Mouse (Mus musculus) adrenal gland, adult 8-10 months (tissue): ENCODE results near the gene Fuk. TPM values are rescaled to one million over a fixed set of nuclear protein-coding genes. Genes with fewer than 3 reads are reported as not detected.
"Not testable (repeated sequence)": the region's sequence is repeated elsewhere in the genome, so short reads cannot be mapped to it uniquely, and the experiment has no call there.

Experiments used
- DNase-seq: peaks from one replicate; pipeline ENCODE4 v3.0.0; 2022
- total RNA-seq, 4 experiments: library from RNA; stranded (reverse); gene quantifications; 2 replicates each; pipeline ENCODE4 v1.2.4; 2022

Gene Fuk
- total RNA-seq: 10 to 100 TPM; 11.1 to 19.0 (median 15.8) TPM

DNA sequence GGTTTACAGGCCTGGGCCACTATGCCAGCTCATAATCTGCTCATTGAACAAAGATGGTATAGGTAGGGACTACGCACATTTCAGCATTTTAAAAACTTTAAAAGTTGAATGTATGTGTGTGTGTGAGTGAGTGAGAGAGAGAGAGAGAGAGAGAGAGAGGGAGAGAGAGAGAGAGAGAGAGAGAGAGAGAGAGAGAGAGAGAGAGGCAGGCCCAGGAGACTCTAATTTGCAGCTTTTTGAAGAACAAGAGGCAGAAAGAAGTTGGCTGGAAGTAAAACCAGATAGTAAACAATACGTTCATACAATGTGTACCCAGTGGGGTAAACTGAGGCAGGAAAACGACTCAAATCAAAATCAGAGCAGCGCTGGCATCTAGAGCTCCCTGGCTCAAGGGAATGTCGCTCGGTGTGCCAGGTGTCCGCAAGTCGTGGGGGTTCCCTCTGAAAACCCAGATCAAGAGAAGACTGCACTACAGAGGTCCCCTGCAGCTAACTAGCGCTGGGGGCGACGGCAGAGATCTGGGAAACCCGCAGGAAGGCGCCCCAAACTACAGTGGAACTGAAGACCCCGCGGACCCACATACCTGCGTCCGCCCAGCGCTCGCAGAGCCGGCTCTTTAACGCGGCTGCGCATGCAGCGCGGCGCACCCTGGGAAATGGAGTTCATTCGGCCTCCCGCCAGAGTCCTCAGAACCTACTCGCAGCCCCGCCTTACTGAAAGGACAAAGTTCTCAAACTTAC, at the start of gene Fuk:
Gene Fuk (minus strand): TSS at position 650 of the 740 bp plus-strand sequence.
- peak; percentile 68 for DNase-seq

DNA sequence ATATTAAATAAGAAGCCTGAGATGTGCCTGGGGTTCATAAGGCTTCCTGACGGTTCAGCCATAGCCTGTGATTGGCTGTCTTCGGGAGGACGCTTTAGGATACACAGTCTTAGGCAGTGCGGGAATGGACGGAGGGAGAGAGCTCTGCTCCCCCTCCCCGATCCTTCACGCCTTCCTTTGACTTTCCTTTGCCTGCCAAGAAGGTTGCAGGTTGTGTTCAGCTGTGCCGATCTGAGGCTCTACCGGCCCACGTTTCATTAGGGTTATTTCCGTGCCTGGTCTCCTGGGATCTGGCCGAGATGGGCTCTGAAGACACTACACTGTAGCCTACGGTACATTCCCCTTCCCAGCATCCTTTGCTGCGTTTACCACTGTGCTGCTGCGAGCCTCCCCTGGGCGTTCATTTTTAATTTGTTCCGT, 47.8 kb upstream of the Fuk start:
- DNase-seq: no peak

DNA sequence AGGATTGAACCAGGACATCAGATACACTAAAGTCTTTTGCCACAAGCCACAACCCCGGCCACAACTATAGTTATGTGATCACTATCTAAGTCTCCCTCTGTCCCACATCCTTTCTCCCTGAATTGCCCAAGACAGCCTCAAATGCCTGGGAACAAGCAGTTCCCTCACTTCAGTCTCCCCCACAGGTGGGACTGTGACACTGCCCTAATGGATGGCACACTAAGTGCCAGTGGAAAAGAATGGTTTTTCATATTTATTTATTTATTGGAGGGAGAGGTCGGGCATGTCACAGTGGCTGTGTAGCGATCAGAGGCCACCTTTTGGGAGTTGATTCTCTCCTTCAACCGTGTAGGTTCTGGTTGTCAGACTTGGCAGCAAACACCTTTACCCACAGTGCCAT, 43.4 kb upstream of the Fuk start:
- DNase-seq: no peak

DNA sequence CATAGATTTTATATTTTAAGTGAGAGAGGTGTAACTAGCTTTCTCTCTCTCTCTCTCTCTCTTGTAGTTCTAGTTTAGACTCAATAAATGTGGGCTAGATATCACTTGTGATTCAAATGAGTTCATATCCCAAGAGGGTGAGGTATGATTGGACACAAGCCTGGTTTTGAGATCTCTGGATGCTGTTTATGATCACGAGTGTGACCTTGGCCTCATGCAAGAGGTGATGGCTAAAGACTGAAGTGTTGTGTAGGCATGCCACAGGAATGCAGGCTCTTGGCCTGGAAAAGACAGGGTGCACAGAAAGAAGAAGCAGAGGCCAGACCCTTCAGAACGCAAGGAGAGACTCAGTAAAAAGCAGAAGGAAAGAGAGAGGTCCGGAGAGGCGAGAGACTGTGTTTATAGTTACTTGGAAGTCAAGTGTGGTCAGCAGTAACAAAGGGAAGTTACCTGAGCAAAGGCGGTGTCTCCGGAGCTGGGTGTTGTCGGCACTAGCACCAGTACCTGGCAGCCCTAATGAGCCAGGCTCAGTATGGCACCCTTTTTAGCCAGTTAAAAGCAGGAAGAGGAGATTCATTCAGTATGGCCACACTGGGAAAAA, 42.1 kb upstream of the Fuk start:
- no peak for DNase-seq

DNA sequence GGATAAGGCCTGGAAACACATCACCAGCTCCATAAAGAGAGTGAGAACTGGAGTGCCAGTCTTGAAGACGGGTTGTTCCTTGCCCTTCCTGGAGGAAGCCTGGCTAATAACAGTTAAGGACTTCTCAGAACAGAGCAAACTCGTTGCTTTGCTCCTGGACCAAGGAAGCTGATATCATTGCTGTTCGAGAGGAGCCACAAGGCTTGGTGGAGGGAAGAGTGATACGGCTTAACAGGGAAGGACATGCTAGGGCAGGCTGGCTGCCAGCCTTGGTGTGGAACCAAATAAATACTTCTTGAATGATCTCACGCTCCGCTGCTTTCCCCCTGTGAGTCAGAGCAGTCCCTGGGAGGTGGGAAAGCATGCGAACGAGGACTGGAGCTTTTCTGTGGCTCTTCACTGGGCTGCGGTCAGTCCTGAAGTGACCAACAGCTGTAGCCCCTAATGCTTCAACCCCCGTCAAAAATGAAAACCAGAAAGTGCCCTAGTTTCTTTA, 39.2 kb upstream of the Fuk start:
- DNase-seq: peak; percentile 80

DNA sequence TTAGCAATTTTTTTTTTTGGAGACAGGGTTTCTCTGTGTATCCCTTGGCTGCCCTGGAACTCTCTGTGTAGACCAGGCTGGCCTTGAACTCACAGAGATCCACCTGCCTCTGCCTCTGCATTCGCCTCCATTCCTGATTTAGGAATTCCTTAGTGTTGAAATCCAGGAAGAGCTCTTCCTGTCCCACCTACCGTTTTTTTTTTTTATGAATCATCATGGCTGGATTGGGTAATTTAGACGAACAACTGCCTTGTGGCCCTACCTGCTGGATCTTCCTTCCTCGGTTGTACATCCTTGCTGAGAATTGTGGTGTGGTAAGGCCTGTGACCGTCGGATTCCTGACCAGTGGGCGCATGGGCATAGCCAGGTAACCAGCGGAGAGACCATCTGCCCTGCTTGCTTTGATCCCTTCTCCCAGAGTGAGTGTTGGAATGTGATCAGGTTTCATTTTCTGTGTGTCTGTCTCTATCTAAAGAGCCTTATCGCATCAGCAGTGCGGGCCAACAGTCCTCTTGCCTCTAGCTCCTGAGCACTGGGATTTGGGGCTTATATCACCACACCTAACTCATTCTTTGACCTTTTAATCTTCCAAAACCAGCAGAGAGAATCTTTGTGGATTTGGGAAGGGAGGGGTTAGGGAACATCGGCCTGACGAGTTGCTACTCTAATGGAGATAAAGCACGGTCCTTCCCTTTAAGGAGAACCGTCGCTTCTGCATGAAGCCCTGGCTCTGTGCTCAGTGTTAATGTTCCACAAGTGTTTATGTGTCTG, 38.6 kb upstream of the Fuk start:
- no peak for DNase-seq

DNA sequence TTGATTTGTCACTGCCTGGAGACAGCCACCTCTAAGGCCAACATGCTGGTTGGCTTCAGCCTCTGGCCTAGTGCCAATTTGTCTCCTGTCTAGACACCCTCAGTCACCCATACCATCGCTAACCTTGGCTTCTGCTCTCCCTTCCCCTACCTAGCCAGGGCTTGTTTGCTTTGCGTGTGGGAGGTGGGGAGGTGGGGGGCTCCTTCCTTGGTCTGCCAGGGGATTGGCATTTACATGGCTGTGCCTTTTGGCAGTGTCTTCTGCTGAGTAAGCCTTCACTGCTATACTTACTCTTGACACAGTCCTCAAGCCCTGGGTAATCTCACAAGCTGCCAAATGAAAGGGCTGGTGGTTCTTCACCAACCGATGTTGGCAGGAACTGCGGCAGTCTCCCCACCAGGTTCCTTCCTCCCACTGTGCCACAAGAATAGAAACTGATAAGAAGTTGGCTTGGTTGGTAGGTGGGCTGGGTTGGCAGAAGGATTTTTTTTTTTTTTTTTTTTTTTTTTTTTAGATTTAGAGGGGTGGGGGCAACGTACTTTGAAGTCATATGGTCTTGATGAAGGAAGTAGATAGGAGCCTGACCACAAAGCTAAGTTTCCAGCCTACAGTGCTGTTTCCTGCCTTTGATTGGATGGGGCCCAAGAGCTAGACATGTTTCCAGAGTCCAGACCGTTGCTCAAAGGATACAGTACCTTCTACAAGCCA, 36.7 kb upstream of the Fuk start:
- DNase-seq: peak; percentile 32

DNA sequence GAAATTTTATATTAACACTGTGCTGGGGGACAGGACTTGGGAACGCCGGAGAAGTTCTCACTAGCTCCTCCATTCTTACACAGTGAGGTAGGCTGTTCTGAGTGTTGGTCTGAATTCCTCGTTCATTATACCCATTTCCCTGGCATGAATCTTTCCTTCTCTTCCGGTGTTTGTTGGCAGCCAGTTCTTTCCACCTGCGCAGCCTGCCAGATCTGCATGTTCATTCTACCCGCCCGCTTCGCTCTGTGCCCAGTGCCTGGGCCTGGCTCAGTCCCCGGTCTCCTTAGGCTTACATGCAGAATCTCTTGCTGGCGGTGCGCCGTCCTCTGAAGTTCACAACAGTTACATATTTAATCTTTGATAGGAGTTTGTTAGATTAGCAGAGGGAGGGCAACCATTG, 33.9 kb upstream of the Fuk start:
- DNase-seq: no peak

DNA sequence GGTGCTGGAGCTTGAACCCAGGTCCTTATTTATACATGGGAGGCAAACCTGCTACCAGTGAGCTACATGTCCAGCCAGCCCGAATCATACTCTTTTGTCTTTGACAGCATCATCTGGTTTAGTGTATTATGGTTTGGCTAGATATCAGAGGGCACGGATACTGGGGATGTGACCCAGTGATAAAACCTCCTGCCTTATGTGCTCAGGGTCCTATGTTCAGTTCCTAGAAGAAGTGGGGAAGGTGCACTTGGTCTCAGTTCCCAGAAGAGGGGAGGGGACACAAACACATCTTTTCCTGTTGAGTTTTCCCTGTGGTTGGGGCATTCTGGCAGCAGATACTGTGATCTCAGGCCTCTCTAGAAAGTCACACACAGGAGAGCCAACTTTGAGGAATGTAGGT, 31.0 kb upstream of the Fuk start:
- no peak for DNase-seq

DNA sequence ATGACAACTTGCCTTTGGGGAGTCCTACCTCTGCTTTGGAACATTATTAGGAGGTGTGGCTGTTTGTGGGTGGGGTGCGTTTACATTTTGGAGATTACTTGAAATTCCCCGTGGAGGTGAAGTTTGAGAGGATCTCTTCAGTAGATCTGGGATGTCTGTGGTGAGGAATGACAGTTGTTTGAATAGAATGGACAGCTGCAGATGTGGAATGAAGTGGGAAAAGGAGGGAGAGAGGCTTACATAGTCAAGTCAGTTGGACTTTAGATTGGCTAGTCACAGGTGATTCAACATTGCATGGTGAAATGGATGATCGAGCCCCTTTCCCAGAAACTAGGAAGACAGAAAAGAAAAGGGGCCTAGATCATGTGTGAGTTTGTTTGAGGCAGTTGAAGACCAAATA, 30.2 kb upstream of the Fuk start:
- no peak for DNase-seq

DNA sequence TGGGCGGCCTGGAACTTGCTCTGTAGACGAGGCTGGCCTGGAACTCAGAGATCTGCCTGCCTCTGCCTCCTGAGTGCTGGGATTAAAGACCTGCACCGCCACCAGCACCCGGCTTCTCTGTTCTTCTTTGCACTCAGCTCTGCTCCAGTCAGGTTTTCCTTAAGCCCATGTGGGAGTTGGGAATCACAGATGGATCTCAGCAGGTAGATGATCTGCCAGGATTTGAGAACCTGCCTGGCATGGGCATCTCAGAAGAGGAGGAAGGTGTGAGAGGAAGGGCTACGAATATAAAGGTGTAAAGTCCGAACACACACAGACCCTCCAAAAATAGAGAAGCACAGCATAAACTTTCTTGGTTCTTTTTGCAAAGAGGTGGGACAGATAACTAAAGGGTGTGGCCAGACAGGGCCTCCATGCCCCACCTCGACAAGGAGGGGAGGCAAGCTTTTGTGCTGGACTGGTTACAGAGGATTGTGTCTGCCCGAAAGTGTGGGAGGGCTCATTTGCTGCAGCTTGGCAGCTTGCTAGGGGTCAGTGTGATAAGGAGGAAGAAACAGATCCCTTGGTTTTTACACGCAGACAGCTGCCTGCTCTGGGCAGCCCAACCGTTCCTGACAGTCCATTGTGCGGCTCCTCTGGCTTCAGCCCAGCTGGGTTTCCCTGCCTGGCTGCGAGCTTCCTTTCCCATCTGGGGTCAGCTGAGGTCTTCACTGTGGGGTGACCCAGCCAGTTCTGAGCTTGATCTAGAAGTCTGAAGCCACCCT, 29.1 kb upstream of the Fuk start:
- peak; percentile 43 for DNase-seq

DNA sequence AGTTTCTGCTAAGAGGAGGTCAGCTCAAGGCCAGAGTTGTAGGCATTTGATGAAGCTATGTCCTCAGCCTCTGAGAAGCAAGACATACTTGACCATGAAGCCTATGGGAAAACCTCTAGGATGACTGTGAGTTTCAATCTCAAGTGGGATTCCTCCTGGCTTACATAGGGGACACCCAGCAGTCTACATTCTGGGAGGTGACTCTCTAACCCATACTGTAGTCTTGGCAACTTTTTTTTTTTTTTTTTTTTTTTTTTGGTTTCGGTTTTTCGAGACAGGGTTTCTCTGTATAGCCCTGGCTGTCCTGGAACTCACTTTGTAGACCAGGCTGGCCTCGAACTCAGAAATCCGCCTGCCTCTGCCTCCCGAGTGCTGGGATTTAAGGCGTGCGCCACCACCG, 27.4 kb upstream of the Fuk start:
- DNase-seq: not testable (repeated sequence)

DNA sequence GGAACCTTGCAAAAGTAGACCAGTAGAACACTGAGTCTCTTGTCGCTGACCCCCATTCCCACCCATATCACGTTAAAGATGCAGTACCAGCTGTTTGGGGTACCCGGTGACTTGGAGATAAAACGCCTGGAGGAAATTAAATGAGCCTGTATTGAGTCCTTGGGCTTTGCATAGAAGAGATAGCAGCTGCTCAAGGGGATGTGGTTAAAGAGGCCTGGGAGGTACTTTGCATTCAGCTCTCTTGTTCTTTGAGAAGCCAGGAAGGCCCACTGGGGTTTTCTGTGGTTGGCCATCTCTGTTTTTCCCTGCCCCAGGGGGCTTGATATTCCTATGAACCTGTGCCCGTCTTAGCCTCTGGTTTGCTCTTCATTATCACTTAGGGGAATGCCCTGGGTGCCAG, 26.8 kb upstream of the Fuk start:
- no peak for DNase-seq

DNA sequence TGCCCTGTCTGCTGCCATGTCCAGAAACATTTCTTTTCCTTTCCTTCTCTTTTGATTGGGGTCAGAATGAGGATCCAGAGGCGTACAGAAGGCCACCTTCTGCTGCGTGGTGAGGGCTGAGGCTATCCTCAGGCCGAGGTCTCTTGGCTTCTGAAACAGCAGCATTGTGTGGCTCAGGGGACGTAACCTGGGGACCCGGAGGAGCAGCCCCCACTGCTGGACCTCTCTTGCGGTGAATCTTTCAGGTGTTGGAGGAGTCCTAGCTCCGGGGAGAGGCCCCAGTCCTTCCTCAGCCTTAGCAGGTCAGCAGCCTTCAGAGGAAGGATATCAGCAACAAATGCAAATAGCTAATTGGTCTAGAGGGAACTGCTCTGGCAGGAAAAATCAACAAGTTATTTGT, 26.1 kb upstream of the Fuk start:
- no peak for DNase-seq

DNA sequence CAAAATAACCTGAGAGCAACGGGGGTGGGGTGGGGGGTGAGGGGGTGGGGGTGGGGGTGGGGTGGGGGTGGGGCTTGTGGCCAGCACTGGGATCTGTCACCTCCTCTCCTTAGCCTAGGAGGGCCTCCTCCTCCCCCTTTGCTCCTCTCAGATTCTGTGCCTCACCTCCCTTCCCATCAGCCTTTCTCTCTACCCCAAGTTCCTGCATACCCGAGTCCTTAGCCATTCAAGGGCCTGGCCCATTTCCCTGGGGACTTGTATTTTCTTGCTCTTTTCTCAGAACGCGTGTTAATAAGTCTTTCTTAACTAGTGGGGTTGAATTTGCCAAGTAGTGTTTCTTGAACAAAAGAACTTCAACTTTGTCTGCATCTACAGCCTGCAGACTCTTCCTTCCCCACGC, 24.4 kb upstream of the Fuk start:
- DNase-seq: no peak

DNA sequence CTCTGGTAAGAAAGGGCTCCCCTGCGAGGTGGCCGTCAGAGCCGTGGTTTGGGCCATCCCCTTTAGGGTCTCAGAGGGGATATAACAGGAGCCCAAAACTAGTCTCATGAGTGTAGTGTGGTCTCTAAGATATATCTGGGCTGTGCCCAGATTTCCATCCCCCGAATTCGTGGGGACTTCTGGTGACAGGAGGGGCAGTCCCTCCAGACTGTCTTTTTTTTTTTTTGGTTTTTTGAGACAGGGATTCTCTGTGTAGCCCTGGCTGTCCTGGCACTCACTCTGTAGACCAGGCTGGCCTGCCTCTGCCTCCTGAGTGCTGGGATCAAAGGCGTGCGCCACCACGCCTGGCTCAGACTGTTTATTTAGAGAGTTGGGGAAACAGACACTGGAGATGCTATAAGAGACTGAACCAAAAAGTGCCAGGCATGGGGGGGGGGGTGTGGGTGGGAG, 23.4 kb upstream of the Fuk start:
- DNase-seq: no peak

DNA sequence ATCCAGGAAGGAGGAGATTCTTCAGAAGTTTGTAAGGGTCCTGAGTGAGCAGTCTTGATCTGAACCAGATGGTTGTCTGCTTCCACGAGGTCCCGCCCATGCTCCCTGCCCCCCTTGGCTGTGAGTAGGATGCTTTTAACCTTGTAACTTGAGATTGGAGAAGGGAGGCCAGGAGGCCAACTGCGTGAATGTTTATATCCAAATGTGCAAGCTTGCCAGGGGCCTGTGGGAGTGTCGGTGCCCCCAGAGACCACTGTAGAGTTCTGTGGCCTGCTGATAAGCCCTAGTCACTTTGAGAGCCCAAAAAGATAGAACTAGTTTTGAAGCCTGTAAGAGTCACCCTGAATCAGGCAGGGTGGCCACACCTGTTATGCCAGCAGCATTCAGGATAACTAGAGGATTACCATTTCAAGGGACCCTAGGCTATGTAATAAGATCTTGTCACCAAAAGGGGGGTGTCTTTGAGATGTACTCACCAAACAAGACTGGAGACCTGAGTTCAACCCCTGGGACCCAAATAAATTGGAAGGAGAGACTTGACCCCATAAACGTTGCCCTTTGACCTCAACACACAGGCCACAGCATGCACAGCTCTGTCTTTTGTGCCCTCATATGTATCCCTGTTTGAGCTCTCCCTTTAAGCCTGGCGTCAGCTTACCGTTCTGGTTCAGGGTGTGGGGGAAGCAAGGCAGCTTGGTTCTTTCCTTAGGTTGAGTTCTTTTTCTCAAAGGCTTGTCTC, 19.4 kb upstream of the Fuk start:
- DNase-seq: no peak

DNA sequence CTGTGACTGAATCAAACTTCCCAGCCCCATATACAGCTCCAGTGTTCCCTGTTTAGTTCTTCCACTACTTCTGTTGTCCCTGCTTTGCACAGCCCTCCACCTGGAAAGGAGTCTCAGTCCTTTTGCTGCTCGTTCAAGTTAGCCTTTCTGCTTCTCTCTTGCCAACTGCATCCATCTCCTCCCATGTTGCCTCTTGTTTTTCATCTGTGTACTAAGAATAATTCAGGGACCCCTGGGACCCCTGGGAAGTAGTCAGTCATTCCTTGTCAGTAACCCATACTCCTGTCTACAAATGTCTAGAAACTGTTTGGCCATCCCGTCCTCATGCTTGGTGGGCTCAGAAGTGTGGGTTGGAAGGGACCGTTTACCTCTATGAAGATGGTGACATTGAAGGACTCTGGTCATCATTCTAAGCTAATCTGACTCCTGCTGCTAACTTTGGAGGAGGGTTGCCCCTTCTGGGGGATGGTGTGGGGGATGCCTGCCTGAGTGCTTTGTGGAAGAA, 18.5 kb upstream of the Fuk start:
- DNase-seq: no peak

DNA sequence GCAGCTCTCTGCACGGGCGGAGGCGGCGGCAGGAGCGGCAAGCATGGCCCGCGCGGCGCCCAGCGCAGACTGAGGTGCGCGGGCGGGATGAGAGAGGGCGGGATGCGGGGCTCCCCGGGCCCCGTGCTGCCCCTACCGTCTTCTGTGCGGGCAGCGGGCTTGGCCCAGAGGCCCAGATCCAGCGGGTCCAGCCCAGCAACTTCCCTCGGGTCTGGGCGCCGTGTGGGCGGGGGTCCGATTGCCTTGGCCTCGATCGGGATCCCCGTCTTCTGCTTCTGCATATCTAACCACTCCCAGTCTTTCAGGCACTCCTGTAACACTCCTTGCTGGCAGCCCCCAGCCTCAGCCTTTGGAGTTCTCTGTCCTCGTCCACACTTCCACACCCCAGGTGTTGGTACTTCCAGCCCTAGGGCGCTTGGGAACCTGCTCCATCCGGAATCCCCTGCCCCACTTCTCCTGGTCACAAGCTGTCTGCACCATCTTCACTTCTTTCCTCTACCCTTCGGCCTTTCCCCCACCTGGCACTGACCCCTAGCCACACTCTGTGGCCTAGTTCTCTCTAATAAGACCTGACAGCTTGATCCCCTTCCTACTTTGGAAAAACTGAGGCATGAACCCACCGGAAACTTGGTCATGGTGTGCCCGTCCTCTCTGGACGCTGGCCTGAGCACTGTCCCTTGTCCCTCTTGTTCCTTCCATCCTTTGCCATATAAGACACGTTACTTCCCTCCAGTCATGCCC, 17.9 kb upstream of the Fuk start:
- DNase-seq: peak; percentile 24

DNA sequence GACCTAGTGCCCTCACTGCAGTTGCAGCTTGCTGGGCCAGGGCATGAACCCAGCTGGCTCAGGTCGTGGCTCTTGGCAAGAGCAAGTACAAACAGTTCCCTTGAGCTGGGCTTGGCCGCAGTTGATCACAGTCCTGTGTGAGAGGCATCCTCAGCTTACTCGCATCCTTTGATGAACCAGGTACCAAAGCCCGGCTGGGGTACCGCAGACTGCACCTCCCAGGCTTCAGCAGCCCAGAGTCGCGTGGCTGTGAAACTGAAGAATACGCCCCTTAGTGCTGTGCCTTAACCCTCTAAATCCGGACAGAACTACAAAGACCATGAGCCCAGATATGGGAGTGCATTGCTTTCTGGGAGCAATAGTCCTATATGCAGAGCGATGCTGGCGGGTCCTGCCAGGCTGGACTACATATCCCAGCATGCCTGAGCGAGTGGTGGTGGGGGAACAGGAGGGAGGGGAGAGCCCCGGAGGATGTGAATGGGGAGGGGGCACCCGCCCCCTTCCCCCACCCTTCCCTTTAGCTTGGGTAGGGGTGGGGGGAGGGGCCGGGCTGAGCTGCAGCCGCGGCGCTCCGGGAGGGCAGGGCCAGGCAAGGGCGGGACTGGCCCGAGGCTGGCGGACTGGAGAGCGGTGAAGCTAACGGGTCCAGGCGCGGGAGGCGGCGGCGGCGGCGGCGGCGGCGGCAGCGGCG, 17.2 kb upstream of the Fuk start, which contains the start of gene St3gal2:
Gene St3gal2 (plus strand): TSS at position 582 of the 691 bp plus-strand sequence.
- DNase-seq: peak; percentile 89
